Mouse (Mus musculus) forebrain, embryonic 11.5 days (tissue): Measurements from ENCODE around the gene Nlrp6. TPM values are rescaled to one million over a fixed set of nuclear protein-coding genes. Genes with fewer than 3 reads are reported as not detected.
A peak's percentile ranks its signal among the peaks of the same experiment; 100 is the strongest.

Experiments
- ATAC-seq: fragments of 200-750 bp; cut with Nextera tagmentation; replicated peaks from 2 replicates; pipeline ENCODE4 v1.8.0; 2017; ENCODE audit warnings: moderate TSS enrichment; ENCODE audit not compliant: low FRiP score
- DNase-seq: peaks from one replicate; pipeline ENCODE4 v3.0.0-alpha.2; 2017; ENCODE audit warnings: low spot score
- H3K27ac ChIP-seq: fragments of 300-500 bp; sonication (generic); 2 replicates; pipeline ENCODE4 v1.5.1; 2014; ENCODE audit warnings: low read depth, low read length
- H3K27me3 ChIP-seq: fragments of 300-500 bp; sonication (generic); 2 replicates; pipeline ENCODE4 v1.6.1; 2014; ENCODE audit warnings: mild to moderate bottlenecking, low read length, mixed read lengths; ENCODE audit not compliant: control insufficient read depth, insufficient read depth
- H3K36me3 ChIP-seq: fragments of 300-500 bp; sonication (generic); 2 replicates; pipeline ENCODE4 v1.6.1; 2014; ENCODE audit warnings: mild to moderate bottlenecking, low read length, moderate library complexity, mixed read lengths; ENCODE audit not compliant: control insufficient read depth, insufficient read depth
- H3K4me1 ChIP-seq: fragments of 300-500 bp; sonication (generic); replicated peaks from 2 replicates; pipeline ENCODE4 v1.6.1; 2014; ENCODE audit warnings: low read length, mixed read lengths; ENCODE audit not compliant: control insufficient read depth, insufficient read depth
- H3K4me2 ChIP-seq: fragments of 300-500 bp; sonication (generic); 2 replicates; pipeline ENCODE4 v1.6.1; 2014; ENCODE audit warnings: low read depth, mild to moderate bottlenecking, low read length, moderate library complexity, mixed read lengths; ENCODE audit not compliant: severe bottlenecking
- H3K4me3 ChIP-seq: fragments of 300-500 bp; sonication (generic); 2 replicates; pipeline ENCODE4 v1.5.1; 2014; ENCODE audit warnings: low read depth, low read length
- H3K9ac ChIP-seq: fragments of 300-500 bp; sonication (generic); 2 replicates; pipeline ENCODE4 v1.6.1; 2014; ENCODE audit warnings: low read length
- H3K9me3 ChIP-seq: fragments of 300-500 bp; sonication (generic); 2 replicates; pipeline ENCODE4 v1.6.1; 2016; ENCODE audit warnings: low read length, mixed read lengths; ENCODE audit not compliant: control insufficient read depth
- WGBS: fragments of 180-500 bp; shearing (Covaris S2); extraction: QIAGEN DNeasy Blood & Tissue Kit; methylation state at CpG from one replicate; pipeline ENCODE4 v1.1.7; 2014; 5-methylcytosine and 5-hydroxymethylcytosine counted together
- polyA plus RNA-seq: library from polyadenylated mRNA; unstranded; fragments of >200 nt; fragmentation: Nextera tagmentation; extraction: Ambion mirVana; gene quantifications from 2 replicates; pipeline ENCODE4 v1.2.1, GENCODE M21; 2014

Nlrp6 gene
- polyA plus RNA-seq, 1 experiment from 2014 or later, result 0.37 TPM

GRCm38 (mm10) chr7:140949255-140949654, 28.6 kb downstream of the Nlrp6 start:
- Histone ChIP-seq H3K27ac (no peak overlapping the region), H3K4me2 (no peak overlapping the region), H3K36me3 (no peaks in the 10 kb centered on the region), H3K9ac (no peak overlapping the region), H3K27me3 (no peaks in the 10 kb centered on the region), H3K4me1 (peaks cover 8% of the 10 kb centered on the region; the same call in 1 of the 2 replicates), H3K4me3 (no peak overlapping the region), H3K9me3 (no peaks in the 10 kb centered on the region)
- 91% methylated on average over 6 of the region's 6 CpGs for WGBS
- DNase-seq (no peak), ATAC-seq (no peak)

GRCm38 (mm10) chr7:140949824-140950530, 29.3 kb downstream of the Nlrp6 start, which contains the start of gene Ifitm5:
TSS of gene Ifitm5 (minus strand) at chr7:140950291.
- Histone ChIP-seq H3K9ac (no peak within 1 kb of the TSS), H3K4me3 (no peak within 1 kb of the TSS), H3K4me2 (no peak within 1 kb of the TSS), H3K27me3 (no peaks in the 10 kb centered on the region), H3K4me1 (peaks cover 8% of the 10 kb centered on the region; the same call in 1 of the 2 replicates), H3K27ac (no peak within 1 kb of the TSS), H3K36me3 (no peaks in the 10 kb centered on the region), H3K9me3 (no peaks in the 10 kb centered on the region)
- 74% methylated on average over 16 of the region's 16 CpGs for WGBS
- DNase-seq (no peak), ATAC-seq (no peak)

- peaks cover 8% of the 10 kb centered on the region; the same call in 1 of the 2 replicates for H3K4me1 ChIP-seq
- H3K9me3 ChIP-seq, result no peaks in the 10 kb centered on the region
- WGBS, result 60% methylated on average over 8 of the region's 8 CpGs
- H3K27ac ChIP-seq, result no peak overlapping the region
- H3K9ac ChIP-seq, result no peak overlapping the region
- H3K4me3 ChIP-seq, result no peak overlapping the region
- DNase-seq, result no peak
- no peak for ATAC-seq
- H3K36me3 ChIP-seq, result no peaks in the 10 kb centered on the region
- H3K4me2 ChIP-seq, result no peak overlapping the region
- no peaks in the 10 kb centered on the region for H3K27me3 ChIP-seq
Measured at GRCm38 (mm10) chr7:140951051-140951450, 30.3 kb downstream of the Nlrp6 start.

- Histone ChIP-seq H3K4me1 (peaks cover 10% of the 10 kb centered on the region; the same call in 1 of the 2 replicates), H3K9ac (no peak overlapping the region), H3K9me3 (no peaks in the 10 kb centered on the region), H3K4me3 (no peak overlapping the region), H3K27ac (no peak overlapping the region), H3K36me3 (no peaks in the 10 kb centered on the region), H3K4me2 (no peak overlapping the region), H3K27me3 (0 out of 2 replicates have a peak, but pooled peaks cover 2% of the 10 kb centered on the region)
- WGBS, result 84% methylated on average over 6 of the region's 6 CpGs
- DNase-seq (no peak), ATAC-seq (no peak)
Measured at GRCm38 (mm10) chr7:140951765-140952164, 31.1 kb downstream of the Nlrp6 start.

- no peaks in the 10 kb centered on the region for H3K36me3 ChIP-seq
- H3K4me1 ChIP-seq, result peaks cover 10% of the 10 kb centered on the region; the same call in 1 of the 2 replicates
- DNase-seq (no peak), ATAC-seq (no peak)
- no peaks in the 10 kb centered on the region for H3K9me3 ChIP-seq
- H3K4me2 ChIP-seq, result no peak overlapping the region
- H3K27ac ChIP-seq, result no peak overlapping the region
- H3K9ac ChIP-seq, result no peak overlapping the region
- H3K27me3 ChIP-seq, result 0 out of 2 replicates have a peak, but pooled peaks cover 2% of the 10 kb centered on the region
- no peak overlapping the region for H3K4me3 ChIP-seq
- 89% methylated on average over 7 of the region's 7 CpGs for WGBS
Measured at GRCm38 (mm10) chr7:140952441-140952840, 31.7 kb downstream of the Nlrp6 start.

GRCm38 (mm10) chr7:140953133-140953532, 32.4 kb downstream of the Nlrp6 start:
- H3K27ac ChIP-seq, result no peak overlapping the region
- no peak overlapping the region for H3K4me2 ChIP-seq
- ATAC-seq (no peak), DNase-seq (no peak)
- H3K9ac ChIP-seq, result no peak overlapping the region
- 0 out of 2 replicates have a peak, but pooled peaks cover 2% of the 10 kb centered on the region for H3K27me3 ChIP-seq
- WGBS, result 87% methylated on average over 11 of the region's 11 CpGs
- H3K36me3 ChIP-seq, result no peaks in the 10 kb centered on the region
- H3K4me1 ChIP-seq, result peaks cover 10% of the 10 kb centered on the region; the same call in 1 of the 2 replicates
- H3K4me3 ChIP-seq, result no peak overlapping the region
- no peaks in the 10 kb centered on the region for H3K9me3 ChIP-seq

- H3K9ac ChIP-seq, result no peak overlapping the region
- WGBS, result 70% methylated on average over 15 of the region's 15 CpGs
- 0 out of 2 replicates have a peak, but pooled peaks cover 2% of the 10 kb centered on the region for H3K27me3 ChIP-seq
- H3K36me3 ChIP-seq, result no peaks in the 10 kb centered on the region
- no peak for ATAC-seq
- peak overlapping the region; percentile 50; the same call in 1 of the 2 replicates for H3K4me2 ChIP-seq
- H3K9me3 ChIP-seq, result no peaks in the 10 kb centered on the region
- DNase-seq, result no peak
- peaks cover 10% of the 10 kb centered on the region; the same call in 1 of the 2 replicates for H3K4me1 ChIP-seq
- H3K4me3 ChIP-seq, result no peak overlapping the region; the same call in 1 of the 2 replicates
- H3K27ac ChIP-seq, result no peak overlapping the region
Measured at GRCm38 (mm10) chr7:140953800-140954732, 33.4 kb downstream of the Nlrp6 start.

GRCm38 (mm10) chr7:140954733-140955071, 34.0 kb downstream of the Nlrp6 start:
- Histone ChIP-seq H3K27ac (no peak overlapping the region), H3K4me3 (peak overlapping the region; percentile 28), H3K4me2 (peak overlapping the region; percentile 50), H3K9me3 (no peaks in the 10 kb centered on the region), H3K27me3 (0 out of 2 replicates have a peak, but pooled peaks cover 2% of the 10 kb centered on the region), H3K9ac (no peak overlapping the region), H3K4me1 (peaks cover 13% of the 10 kb centered on the region; the same call in 1 of the 2 replicates), H3K36me3 (no peaks in the 10 kb centered on the region)
- 10% methylated on average over 9 of the region's 9 CpGs for WGBS
- no peak for DNase-seq
- no peak for ATAC-seq
